Mouse (Mus musculus): ENCODE measurements at regions not wholly inside any gene's neighbourhood (a gene's known extent, or its start where the extent isn't known, plus 50 kb on each side); places are given as distances from the start of the nearest gene placed in this dataset.

- no peak for DNase-seq (ENCODE audit: low spot score in 2 of 2)
Measured at GRCm38 (mm10) chr19:49375754-49376619, 1170.2 kb downstream of the Sorcs3 start.

- no peak for DNase-seq (ENCODE audit: low spot score in 2 of 2)
Measured at GRCm38 (mm10) chr19:49379646-49380045, 1173.8 kb downstream of the Sorcs3 start.

- no peak for DNase-seq (ENCODE audit: low spot score in 2 of 2)
Measured at GRCm38 (mm10) chr19:49396257-49396656, 1190.4 kb downstream of the Sorcs3 start.

GRCm38 (mm10) chr19:49415326-49415725 lies 1209.5 kb downstream of the Sorcs3 start:
- no peak for DNase-seq (ENCODE audit: low spot score in 2 of 2)

GRCm38 (mm10) chr19:49423059-49423900 lies 1217.5 kb downstream of the Sorcs3 start:
- DNase-seq (ENCODE audit: low spot score in 2 of 2): peak in 1 of 2 experiments; percentile 2

Data from layer of hippocampus, adult 18-20 months (tissue).